Mouse (Mus musculus): Measurements from ENCODE around the gene Mcrip1.
"Not testable (repeated sequence)": the region's sequence is repeated elsewhere in the genome, so short reads cannot be mapped to it uniquely, and the experiment has no call there.

Mcrip1 gene

DNA sequence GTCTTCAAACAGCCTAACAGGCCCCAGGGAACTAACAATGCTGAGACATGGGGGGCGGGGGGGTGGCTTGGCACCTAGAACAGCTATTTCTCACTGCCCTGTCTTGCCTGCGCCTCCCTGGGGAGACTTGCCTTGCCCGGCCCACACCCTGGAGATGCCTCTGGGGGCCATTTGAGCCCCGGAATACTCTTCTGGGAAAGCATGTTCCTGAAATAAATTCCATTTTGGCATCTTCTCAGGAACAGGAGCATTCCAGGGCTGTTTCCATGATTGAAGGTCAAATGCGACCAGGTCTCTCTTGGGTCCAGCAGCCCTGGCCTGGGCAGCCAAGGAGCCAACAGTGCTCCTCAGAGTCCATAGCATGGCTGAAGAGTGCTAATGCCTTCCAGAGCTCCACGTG lies 7.2 kb downstream of the Mcrip1 start:
- no peak for DNase-seq (ENCODE audit: low spot score)

DNA sequence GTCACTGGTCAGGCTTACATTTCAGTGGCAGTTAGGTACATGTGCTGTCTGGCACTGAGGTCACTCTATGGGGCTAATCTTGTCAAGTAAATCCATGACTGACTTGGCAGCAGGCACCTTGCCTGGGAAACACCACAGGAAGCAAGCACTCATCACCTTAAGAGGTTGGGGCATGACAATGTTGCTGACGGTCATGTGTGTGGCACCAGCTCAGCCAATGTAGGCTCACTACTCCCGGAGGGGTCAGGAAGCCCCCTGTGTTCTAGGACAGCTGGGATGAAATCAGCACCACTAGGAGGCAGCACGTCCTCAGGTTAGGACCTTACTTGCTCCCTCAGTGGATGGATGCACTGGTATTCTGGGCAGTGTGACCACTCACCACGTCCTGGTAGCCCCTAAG lies 7.6 kb downstream of the Mcrip1 start:
- no peak for DNase-seq (ENCODE audit: low spot score)

DNA sequence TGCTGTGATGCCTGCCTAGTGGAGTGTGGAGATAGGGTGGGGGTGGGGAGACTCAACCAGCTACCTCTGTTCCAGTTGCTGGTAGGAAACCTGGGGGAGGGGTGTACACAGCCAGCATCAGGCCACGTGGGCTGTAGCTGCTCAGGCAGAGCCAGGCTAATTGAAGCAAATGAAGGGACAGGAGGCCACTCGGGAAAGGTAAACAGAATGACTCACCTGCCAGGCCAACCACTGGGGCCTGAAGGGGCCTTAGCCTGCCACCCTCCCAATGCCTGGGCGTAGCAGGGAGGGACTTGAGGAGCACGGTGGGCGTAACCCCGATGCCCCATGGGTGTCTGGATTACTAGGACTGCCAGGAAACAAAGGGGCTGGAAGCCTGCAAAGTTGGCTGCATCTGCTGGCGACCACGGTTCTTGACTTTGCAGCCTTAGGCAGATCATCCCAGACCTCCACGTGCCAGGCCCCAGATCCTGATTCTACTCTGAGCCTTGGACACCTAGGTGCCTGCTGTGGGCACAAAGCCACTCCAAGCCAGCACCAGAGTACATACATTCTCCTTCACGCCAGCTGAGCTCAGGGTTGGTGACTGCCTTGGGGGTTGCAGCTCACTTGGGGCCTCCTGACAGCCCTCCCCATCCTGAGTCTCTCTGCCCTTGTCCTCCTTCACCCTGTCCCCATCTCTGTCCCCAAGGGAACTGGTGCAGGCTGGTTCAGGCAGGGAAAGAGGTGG lies 10.1 kb downstream of the Mcrip1 start:
- peak; percentile 78 for DNase-seq (ENCODE audit: low spot score)

DNA sequence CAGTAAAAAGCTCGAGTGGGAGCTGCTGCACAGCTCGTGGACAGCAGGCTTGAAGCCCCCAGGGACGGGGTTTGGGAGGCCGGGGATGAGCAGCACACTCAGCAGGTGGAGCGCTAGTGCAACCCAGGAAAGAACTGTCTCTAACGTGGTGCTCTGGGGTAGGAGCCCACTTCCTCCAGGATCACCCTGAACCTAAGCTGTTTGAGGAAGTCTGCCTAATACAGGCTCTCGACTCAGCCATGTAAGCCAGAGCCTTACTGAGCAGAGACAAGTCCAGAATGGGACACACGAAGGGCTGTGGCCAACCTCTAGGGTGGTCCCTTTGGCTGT lies 10.6 kb downstream of the Mcrip1 start:
- no peak for DNase-seq (ENCODE audit: low spot score)

DNA sequence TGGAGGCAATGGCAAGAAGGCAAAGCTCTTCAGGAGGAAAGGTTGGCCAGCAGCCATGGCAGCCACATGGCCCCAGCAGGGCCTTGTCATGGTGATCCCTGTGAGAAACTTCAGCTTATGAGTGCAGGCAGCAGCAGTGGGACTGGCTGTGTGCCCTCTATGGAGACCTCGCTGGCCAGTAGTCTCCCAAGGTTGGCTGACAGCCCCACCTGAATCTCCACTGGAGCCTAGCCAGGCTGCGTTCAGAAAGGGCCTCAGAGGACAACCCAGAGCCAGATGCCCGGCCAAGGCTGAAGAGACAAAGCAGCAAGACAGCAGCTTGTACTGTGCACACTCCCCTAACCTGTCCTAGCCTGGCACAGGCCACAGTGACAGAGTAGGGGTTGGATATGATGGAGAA lies 11.0 kb downstream of the Mcrip1 start:
- DNase-seq (ENCODE audit: low spot score), result no peak

DNA sequence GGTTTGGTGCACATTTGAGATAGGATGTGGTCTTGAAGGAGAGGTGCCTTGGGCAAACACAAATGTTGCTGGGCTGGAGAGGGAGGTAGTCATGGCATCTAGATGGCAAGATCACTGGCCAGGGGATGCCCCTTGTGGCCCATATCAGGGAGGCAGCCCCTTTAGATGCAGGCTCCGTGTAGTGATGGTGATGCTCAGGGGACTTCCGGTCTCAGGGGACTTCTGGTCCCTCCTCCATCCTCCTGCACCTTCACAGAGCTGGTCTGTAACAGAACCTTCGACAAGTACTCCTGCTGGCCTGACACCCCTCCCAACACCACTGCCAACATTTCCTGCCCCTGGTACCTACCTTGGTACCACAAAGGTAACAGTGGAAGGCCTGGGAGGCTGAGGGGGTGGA lies 13.7 kb downstream of the Mcrip1 start:
- no peak for DNase-seq (ENCODE audit: low spot score)

DNA sequence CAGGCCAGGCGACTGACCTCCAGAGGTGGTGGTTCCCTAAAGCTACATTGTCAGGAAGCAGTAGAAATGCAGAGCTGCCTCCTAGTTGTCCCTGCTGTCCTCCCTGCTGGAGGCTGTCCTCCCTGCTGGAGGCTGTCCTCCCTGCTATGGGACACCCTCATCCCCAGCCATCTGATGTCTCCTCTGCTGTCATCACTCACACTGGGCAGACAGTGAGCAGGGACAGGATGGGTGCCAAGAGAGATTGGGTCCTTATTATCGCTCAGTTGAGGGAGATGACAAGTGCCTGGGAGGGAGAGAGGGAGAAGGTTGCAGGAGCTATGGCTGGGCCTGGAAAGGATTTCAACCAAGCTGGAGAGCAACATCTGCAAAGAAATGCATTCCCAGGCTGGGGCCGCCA lies 14.4 kb downstream of the Mcrip1 start:
- DNase-seq (ENCODE audit: low spot score), result no peak

DNA sequence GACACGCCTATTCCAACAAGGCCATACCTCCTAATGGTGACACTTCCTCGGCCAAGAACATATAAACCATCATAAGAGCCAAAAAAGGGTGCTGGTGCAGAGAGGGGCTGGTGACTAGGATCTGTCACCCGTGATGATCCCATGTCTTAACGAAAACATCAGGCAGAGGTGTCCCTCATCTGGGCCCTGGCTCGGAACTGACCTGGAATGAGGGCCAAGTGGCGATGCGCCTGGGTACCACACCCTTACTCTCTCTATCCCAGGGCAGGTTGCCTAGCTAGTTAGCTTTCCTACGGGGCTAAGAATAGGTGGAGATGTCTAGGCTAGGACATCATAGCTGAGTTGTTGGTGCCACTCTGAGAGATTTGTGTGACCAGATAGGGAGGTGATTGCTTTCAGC lies 15.4 kb downstream of the Mcrip1 start:
- DNase-seq (ENCODE audit: low spot score), result no peak

DNA sequence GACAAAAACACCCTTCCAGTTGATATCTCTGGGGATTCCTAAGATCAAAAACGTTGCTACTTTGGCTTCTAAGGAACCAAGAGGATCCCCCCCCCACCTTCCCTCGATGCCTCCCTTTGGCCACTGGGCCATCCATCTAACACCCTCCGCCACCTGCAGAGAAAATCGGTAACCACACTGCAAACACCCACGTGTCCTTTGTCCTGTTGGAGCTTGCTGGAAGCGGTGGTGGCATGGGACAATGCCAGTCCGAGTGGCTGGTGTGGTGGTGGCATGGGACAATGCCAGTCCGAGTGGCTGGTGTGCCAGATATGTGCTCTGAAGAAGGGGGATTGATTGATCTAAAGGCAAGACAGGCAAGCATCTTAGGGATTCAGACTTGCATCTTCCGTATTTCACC lies 17.9 kb downstream of the Mcrip1 start:
- no peak for DNase-seq (ENCODE audit: low spot score)

DNA sequence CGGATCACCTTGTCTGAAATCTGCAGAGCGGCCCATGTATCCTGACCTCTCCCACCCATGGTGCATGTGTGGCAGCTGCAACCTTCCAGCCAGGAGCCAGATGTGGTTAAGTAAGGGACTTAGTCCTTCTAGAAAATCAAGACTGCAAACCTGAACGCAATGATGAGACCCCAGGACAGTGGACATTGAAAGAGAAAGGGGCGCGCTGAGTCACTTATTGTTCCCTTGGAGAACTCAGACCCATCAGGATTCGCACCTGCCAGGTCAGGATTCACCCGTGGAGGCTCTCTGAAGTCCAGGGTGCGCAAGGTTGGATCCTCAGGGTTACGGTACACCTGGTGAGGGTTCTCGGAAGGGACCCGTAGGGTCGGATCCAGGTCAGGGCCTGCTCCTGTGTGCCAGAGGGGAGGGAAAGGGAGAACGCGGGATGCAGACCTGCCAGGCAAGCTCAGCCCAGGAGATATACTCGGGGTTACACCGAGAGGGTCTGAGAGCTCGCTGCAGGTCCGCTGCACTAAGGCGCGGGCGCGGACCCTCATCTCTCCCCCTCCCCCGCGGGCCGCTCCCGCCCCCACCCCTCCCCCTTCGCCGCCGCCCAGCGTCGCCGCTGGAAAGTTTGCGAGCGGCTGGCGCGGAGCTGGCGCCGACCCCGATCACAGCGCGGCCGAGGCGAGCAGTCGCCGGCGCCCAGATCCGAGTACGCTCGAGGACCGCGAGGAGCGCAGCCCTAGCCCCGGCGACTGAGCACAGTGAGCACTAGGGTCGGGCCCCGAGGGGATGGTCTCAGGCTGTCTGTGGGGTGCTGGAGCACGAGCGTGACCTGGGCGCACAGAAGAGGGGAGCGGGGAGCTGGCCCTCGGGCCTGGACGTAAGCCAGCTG lies 19.2 kb downstream of the Mcrip1 start, which contains the start of gene Gcgr:
Gene Gcgr, plus strand, starts transcription at position 615 of the 880 bp plus-strand sequence.
- peak; percentile 53 for DNase-seq (ENCODE audit: low spot score)

DNA sequence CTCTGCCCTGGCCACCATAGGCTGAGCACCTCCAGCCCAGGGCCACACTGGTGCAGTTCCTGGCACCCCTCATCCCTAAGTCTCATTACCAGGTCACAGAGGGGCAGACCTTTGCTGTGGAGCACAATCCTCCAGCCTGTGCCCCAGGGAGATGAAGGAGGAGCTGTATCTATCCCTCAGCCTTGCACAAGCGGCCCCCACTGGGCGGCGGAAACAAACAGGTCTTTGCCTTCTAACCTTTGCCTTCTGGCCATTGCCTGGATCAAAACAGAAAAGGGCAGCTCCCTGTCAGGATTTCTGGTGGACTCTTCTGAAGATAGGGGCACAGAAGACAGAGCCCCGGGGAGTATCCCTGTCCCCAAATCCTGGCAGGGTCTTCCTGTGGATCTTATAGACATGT lies 20.6 kb downstream of the Mcrip1 start:
- DNase-seq (ENCODE audit: low spot score), result peak; percentile 72

DNA sequence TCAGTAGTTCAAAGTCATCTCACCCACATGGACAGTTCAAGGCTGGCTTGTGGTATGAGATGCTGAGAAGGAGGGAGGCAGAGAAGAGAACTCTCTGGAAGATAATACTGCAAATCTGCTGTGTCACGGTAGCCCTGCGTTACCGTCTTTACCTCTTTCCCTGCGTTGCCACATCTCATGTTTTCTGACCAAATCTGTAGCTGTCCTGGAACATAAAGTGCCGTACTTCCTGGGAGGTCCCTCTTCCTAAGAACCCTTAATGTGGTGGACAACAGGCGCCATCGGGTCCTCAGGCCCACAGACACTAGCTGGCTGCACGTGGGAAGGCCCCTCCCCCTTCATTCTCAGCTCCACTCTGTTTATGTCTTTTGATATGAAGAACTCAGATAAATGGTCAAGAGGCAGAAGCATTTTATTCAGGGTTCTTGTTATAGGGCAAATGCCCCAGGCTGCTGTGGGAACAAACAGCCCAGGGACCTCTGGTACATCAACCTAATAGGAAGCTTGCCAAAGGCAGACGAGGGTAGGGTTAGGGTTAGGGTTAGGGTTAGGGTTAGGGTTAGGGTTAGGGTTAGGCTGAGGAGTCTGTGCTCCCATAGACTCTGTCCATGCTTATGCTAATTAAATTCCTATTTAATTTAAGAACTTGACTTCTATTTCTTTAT lies 21.7 kb downstream of the Mcrip1 start:
- DNase-seq (ENCODE audit: low spot score), result no peak

DNA sequence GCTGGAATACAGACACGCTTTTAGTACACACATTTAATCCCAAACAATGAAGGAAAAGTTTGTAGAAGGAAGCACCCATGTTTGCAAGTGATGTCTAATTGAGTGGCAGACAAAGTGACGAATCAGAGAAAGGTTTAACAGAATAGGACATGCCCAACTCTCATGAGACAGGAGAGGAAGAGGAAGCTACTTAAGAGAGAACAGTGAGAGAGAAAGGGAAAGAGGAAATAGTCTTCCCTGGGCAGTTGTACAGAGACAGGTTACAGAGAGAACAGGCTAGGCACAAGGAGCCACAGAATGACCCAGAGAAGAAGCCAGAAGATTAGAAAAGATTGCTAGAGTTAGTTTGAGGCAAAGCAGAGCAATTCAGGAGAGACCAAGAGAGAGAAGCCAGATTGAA lies 23.6 kb downstream of the Mcrip1 start:
- DNase-seq (ENCODE audit: low spot score), result no peak

DNA sequence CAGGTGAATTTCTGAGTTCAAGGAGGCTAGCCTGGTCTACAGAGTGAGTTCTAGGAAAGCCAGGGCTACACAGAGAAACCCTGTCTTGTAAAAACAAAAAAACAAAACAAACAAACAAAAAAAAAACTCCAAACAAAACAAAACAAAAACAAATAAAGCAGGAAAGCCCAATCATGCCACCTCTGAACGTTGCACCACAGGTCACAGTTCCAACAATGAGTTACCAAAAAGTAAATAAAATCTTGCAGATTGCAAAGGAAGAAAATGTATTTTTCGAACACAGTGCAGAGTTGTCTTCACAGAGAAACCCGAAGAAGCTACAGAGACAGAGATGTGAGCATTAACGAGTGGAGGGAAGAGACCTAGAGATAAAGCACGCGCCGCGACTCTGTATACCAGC lies 26.9 kb downstream of the Mcrip1 start:
- peak; percentile 40 for DNase-seq (ENCODE audit: low spot score)

DNA sequence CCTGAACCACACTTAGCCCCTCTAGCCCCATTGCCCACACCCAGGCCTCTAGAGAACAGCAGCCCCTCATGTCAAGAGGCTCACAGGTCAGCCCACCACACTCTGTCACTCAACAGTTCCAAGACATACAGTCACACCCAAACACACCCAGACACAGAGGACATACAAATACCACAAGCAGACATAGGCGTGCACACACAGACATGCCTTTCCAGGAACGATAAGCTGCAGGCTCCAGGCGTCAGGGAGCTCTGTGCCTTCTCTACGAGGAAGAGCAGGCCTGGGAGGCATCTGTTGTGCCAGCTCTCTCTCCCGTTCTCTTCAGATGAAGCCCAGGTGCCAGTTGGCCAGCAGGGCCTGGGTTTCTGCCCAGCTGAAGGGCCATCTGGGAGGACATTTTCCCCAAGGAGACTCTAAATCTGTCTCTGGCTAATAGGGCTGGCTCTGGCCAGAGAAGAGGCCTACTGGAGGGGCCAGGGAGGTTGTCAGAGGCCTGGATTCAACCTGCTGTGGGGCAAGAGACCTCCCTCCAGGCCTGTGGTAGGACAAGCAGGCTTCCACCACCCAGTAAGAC lies 28.5 kb downstream of the Mcrip1 start:
- DNase-seq (ENCODE audit: low spot score), result no peak

DNA sequence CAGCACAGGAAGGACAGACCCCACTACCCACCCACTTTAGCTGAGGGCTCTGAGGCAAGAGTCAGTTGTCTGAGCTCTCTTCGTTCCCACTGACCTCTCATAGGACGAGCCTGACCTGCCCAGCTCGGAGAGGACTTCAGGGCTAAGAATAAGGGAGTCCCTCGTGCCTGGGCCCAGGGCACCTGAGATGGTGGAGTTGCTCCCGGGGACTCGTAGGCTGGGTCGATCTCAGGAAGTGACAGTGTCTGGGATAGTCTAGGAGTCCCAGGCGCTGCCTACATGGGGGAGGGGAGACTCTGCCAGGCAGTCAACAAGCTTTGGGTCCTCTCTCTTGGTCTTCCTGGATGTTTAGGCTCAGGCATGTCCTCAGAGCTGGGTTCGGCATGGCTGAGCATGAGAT lies 29.0 kb downstream of the Mcrip1 start:
- DNase-seq (ENCODE audit: low spot score), result no peak

DNA sequence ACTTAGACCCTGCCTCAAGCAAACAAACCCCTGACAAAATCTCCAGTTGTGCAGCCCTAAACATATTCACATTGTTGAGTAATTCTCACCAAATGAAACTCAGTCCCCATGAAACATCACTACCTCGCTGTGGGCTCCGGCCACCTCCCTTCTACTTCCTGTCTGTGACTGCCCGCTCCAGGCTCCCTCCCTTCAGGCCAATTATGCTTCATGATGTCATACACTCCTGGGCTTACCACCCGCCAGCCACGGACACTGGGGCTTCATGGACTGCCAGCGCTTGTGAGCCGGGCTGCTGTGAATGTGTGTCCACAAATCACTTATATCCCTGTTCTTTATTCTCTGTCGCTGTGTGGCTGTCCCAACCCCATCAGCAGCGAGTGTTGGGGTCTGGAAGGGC lies 29.8 kb downstream of the Mcrip1 start:
- DNase-seq (ENCODE audit: low spot score), result no peak

DNA sequence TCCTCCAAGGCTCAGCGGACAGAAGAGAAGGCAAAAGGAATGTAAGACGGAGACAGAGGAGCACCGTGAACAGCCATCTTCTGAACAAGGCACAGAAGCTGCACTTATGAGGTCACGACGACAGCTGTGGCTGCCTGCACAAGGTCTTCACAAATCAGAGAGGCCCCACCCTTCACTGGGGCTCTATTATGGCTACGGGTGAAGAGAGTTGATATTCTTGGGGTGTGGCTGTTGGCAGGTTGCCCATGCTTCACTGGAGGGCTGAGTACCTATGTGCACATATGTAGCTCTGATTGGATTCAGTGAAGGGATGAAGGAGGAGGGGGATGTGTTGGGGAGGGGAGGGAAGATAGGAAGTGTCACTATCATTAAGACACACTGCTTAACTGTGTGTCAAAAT lies 31.0 kb downstream of the Mcrip1 start:
- DNase-seq (ENCODE audit: low spot score), result no peak

DNA sequence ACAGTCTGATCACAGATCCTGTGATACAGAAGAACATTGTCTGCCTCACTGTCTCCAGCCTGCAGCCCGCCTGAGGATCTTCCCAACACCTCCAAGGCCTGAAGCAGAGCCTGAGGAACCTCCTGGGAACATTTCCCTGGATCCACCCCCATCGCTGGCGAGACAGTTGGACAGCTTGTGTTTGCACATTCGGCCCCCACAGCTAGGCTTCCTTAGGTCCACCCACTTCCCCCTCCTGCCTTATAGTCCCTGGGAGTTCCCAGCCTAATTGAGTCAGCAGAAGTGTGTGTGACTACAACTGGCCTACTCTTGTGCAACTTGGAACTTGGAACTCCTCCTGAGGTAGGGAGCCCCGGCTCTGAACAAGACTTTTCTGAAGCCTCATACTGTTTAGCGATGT lies 31.5 kb downstream of the Mcrip1 start:
- DNase-seq (ENCODE audit: low spot score), result peak; percentile 91

DNA sequence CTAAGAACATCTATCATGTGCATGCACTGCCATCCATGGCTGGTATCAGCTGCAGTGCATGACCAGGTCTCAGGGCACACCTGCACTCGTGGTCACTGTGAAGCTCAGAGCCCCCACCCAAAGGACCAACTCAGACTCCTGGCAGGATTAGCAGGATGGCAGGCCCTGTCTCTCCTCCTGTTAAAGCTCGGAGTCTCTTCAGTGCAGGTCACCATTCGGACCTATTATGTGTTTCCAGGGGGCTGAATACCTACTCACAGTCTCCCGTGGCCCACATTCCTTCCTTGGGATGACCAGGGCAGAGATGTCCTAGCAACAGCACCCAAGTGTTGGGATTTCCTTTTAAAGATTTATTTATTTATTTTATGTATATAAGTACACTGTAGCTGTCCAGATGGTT lies 32.4 kb downstream of the Mcrip1 start:
- DNase-seq (ENCODE audit: low spot score), result no peak

DNA sequence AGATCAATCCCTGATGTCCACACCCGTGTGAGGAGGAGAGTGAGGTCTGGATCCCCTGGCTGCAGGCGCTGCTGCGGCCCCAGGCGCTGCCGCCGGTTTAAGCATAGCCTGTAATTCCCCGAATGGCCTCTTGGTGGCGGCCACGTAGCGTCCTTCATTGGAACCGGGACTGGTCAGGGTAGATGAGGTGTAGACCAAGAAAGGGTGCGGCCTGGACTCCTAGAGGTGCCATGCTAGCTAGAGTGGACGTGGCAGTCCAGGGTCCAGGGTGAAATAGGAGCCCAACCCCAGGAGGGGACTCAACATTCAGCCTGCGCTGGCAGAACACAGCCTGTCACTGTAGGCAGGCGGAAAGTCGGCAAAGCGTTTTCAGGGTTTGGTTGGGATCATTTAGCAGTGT lies 33.9 kb downstream of the Mcrip1 start:
- peak; percentile 84 for DNase-seq (ENCODE audit: low spot score)

DNA sequence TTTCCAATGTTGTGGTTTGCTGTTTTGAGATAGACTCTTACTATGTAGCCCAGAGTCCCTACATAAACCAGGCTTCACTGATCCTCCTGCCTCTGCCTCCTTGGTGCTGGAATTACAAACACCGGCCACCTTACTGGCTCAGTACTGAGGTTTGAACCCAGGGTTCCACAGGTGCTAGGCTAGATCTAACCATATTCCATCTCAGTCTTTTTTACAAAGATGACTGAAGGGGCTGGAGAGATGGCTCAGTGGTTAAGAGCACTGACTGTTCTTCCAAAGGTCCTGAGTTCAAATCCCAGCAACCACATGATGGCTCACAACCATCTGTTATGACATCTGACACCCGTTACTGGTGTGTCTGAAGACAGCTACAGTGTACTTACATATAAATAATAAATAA lies 35.3 kb downstream of the Mcrip1 start:
- not testable (repeated sequence) for DNase-seq (ENCODE audit: low spot score)

All from yolk sac, embryonic 10.5 days (tissue).